Mouse (Mus musculus): ENCODE results near the gene Gpd1l.

The Gpd1l gene

GRCm38 (mm10) chr9:114922209-114922608 is 11.6 kb downstream of the Gpd1l start:
- no peak for TF ChIP-seq CTCF (conservative IDR thresholded peaks at IDR 0.05; ENCODE audit: low read length)
- no peak for TF ChIP-seq POU5F1 (IDR thresholded peaks at IDR 0.05; ENCODE audit: borderline replicate concordance, low read length)
- TF ChIP-seq NANOG (IDR thresholded peaks at IDR 0.05; ENCODE audit: borderline replicate concordance, low read length) = no peak
- Histone ChIP-seq H3K36me3 (ENCODE audit: insufficient read depth, low read length) (peaks cover 8% of the 10 kb centered on the region), H3K4me3 (replicated peaks; ENCODE audit: low read length) (no peak overlapping the region), H3K27me3 (ENCODE audit: insufficient read depth, low read length) (no peaks in the 10 kb centered on the region), H3K9me3 (ENCODE audit: low read length) (peaks cover 6% of the 10 kb centered on the region; the same call in 1 of the 2 replicates), H3K4me1 (replicated peaks; ENCODE audit: low read depth, low read length) (peaks cover 40% of the 10 kb centered on the region)

DNA sequence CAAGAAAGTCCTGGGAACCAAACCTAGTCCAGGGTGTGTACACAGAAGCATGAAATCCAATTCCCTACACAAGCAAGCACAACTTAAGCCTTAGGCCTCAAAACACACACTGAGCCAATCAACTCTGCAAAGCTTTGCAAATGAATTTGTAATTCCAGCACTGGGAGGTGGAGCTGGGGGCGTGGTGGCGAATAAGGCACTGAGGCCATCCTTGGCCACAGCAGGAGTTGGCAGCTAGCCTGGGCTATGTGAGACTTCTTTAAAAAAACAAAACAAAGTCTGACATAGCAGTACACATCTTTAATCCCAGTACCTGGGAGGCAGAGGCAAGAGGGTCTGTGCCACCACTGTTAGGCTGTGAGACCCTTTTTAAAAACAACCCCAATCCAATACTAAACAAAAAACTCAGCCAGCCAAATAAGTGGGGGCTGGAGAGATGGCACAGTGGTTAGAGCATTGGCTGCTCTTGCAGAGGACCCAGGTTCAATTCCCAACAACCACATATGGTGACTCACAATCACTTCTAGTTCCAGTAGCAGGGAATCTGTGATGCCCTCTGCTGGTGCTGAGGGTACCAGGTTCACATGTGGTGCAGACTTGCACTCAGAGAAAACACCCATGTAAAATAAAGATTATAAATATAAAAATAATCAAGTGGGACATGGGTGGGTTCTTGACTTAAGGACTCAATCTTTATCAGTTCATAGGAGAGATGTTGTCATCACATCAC is 12.3 kb downstream of the Gpd1l start:
- H3K4me1 ChIP-seq (replicated peaks; ENCODE audit: low read depth, low read length) = peaks cover 40% of the 10 kb centered on the region
- no peaks in the 10 kb centered on the region for H3K27me3 ChIP-seq (ENCODE audit: insufficient read depth, low read length)
- TF ChIP-seq CTCF (conservative IDR thresholded peaks at IDR 0.05; ENCODE audit: low read length) (no peak; the same call in 1 of the 2 replicates), NANOG (IDR thresholded peaks at IDR 0.05; ENCODE audit: borderline replicate concordance, low read length) (no peak), POU5F1 (IDR thresholded peaks at IDR 0.05; ENCODE audit: borderline replicate concordance, low read length) (no peak)
- no peak overlapping the region for H3K4me3 ChIP-seq (replicated peaks; ENCODE audit: low read length)
- peaks cover 11% of the 10 kb centered on the region for H3K36me3 ChIP-seq (ENCODE audit: insufficient read depth, low read length)
- peaks cover 6% of the 10 kb centered on the region; the same call in 1 of the 2 replicates for H3K9me3 ChIP-seq (ENCODE audit: low read length)

- TF ChIP-seq POU5F1 (IDR thresholded peaks at IDR 0.05; ENCODE audit: borderline replicate concordance, low read length) = no peak
- no peak for TF ChIP-seq NANOG (IDR thresholded peaks at IDR 0.05; ENCODE audit: borderline replicate concordance, low read length)
- no peak for TF ChIP-seq CTCF (conservative IDR thresholded peaks at IDR 0.05; ENCODE audit: low read length)
- Histone ChIP-seq H3K27me3 (ENCODE audit: insufficient read depth, low read length) (no peaks in the 10 kb centered on the region), H3K4me1 (replicated peaks; ENCODE audit: low read depth, low read length) (peaks cover 37% of the 10 kb centered on the region), H3K9me3 (ENCODE audit: low read length) (peaks cover 6% of the 10 kb centered on the region; the same call in 1 of the 2 replicates), H3K36me3 (ENCODE audit: insufficient read depth, low read length) (peaks cover 16% of the 10 kb centered on the region), H3K4me3 (replicated peaks; ENCODE audit: low read length) (no peak overlapping the region)
Observed at GRCm38 (mm10) chr9:114920569-114920968, 13.2 kb downstream of the Gpd1l start.

DNA sequence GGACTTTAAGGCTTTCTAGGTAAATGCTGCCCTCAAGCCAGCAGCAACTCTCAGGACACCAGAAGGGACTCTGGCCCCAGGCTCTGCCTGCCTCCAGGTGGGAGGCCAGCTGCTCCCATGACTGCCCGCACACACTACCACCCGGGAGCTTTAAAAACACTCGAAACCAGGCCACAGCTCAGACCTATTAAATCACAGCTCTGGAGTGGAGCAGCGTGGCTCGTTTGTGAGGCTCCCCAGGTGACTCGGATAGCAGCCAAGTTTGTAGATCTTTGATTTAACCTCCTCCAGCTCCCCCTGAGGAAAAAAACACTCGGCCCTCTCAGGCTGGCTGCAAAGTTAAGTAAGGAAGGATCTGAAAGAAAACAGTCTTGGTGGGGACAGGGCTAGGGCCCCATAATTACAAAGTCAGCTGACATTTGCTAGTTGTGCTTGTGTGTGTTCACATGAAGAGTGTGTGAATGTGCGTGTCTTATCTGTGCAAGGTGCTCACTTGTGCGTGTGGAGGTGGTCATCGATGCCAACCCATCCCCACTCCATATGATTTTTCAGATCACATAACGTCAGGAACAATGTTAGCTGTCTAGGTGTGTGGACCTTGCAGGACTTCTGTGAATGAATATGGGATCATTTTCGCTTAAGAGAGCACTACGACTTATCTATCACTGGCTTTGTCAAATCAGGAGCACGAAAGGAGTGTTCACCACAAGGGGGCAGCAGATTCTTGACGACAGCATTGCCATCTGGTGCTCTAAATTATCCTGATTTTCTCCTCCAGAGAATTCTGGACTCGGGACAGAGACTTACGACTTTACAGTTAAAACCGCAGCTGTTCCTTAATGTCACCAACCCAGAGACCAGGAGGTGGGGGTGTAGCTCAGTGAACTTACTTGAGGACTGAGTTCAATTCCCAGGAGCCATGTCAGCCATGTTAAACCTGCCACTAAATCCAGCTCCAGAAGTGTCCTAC is 20.8 kb downstream of the Gpd1l start:
- Histone ChIP-seq H3K4me3 (replicated peaks; ENCODE audit: low read length) (no peak overlapping the region), H3K27me3 (ENCODE audit: insufficient read depth, low read length) (no peaks in the 10 kb centered on the region), H3K4me1 (replicated peaks; ENCODE audit: low read depth, low read length) (no peaks in the 10 kb centered on the region), H3K9me3 (ENCODE audit: low read length) (no peaks in the 10 kb centered on the region), H3K36me3 (ENCODE audit: insufficient read depth, low read length) (peaks cover 27% of the 10 kb centered on the region)
- TF ChIP-seq CTCF (conservative IDR thresholded peaks at IDR 0.05; ENCODE audit: low read length) = peak; percentile 49
- TF ChIP-seq NANOG (IDR thresholded peaks at IDR 0.05; ENCODE audit: borderline replicate concordance, low read length) = no peak

- H3K4me3 ChIP-seq (replicated peaks; ENCODE audit: low read length) = no peak overlapping the region
- H3K9me3 ChIP-seq (ENCODE audit: low read length) = no peaks in the 10 kb centered on the region
- peaks cover 14% of the 10 kb centered on the region; the same call in 1 of the 2 replicates for H3K36me3 ChIP-seq (ENCODE audit: insufficient read depth, low read length)
- no peaks in the 10 kb centered on the region for H3K4me1 ChIP-seq (replicated peaks; ENCODE audit: low read depth, low read length)
- H3K27me3 ChIP-seq (ENCODE audit: insufficient read depth, low read length) = no peaks in the 10 kb centered on the region
- TF ChIP-seq NANOG (IDR thresholded peaks at IDR 0.05; ENCODE audit: borderline replicate concordance, low read length) (no peak), CTCF (conservative IDR thresholded peaks at IDR 0.05; ENCODE audit: low read length) (no peak), POU5F1 (IDR thresholded peaks at IDR 0.05; ENCODE audit: borderline replicate concordance, low read length) (no peak)
Observed at GRCm38 (mm10) chr9:114907509-114907908, 26.3 kb downstream of the Gpd1l start.

DNA sequence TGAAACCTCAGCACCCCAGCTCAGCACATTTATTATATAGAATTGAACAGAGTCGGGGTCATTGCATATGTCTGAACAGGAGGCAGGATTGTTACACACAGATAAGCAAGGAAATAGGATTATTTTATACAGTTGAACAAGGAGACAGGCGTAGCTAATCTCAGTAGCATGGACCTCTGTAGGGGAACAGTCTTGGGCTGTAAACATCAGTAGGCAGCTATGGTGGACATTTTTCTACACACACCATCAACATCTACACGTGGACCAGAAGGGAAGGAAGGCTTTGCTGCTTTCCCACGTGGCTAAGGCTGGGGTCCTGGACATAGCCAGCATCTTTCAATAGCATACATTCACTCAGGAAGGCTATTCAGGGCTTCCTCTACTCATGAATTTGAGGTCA is 37.9 kb downstream of the Gpd1l start:
- Histone ChIP-seq H3K27me3 (ENCODE audit: insufficient read depth, low read length) (no peaks in the 10 kb centered on the region), H3K4me3 (replicated peaks; ENCODE audit: low read length) (no peak overlapping the region), H3K9me3 (ENCODE audit: low read length) (peaks cover 6% of the 10 kb centered on the region; the same call in 1 of the 2 replicates), H3K36me3 (ENCODE audit: insufficient read depth, low read length) (peaks cover under 1% of the 10 kb centered on the region; the same call in 1 of the 2 replicates), H3K4me1 (replicated peaks; ENCODE audit: low read depth, low read length) (peaks cover 11% of the 10 kb centered on the region; the same call in 1 of the 2 replicates)
- TF ChIP-seq NANOG (IDR thresholded peaks at IDR 0.05; ENCODE audit: borderline replicate concordance, low read length) (no peak), CTCF (conservative IDR thresholded peaks at IDR 0.05; ENCODE audit: low read length) (no peak), POU5F1 (IDR thresholded peaks at IDR 0.05; ENCODE audit: borderline replicate concordance, low read length) (no peak)

DNA sequence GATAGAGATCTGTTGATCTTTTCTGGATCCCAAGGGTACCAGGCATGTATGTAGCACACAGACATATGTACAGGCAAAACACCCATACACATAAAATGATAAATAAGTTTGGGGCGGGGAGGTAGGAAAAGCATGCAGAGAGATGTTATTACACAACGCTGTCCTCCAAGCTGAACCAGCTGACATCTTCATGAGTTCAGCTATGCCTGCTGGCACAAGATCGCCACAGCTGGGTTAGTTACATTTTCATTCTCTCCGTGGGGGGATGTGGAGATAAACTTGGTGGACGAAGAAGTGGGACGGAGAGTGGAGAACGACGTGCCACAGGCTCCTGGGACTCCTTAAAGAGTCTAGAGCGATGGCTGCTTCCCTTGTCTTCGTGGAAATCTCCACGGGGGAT is 40.8 kb downstream of the Gpd1l start:
- Histone ChIP-seq H3K27me3 (ENCODE audit: insufficient read depth, low read length) (no peaks in the 10 kb centered on the region), H3K9me3 (ENCODE audit: low read length) (peaks cover 6% of the 10 kb centered on the region; the same call in 1 of the 2 replicates)

DNA sequence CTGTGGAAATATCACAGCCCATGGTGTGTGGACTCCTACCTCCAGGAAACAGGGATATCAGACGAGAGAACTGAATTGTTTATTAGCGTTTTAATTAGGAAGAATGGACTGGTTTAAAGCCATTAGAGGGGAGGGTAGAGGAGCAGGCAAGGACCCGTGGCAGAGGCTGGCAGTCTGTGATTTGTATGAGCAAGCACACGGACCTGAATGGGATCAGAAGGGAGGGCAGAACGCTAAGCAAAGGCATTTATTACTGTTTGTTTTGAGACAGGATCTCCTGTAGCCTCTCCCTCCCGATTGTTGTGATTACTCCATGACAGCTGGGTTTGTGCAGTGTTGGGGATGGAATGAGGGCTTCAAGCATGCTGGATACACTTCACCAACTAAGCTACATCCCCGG is 43.4 kb downstream of the Gpd1l start:
- Histone ChIP-seq H3K36me3 (ENCODE audit: insufficient read depth, low read length) (no peaks in the 10 kb centered on the region), H3K9me3 (ENCODE audit: low read length) (peaks cover 6% of the 10 kb centered on the region; the same call in 1 of the 2 replicates), H3K4me3 (replicated peaks; ENCODE audit: low read length) (no peak overlapping the region), H3K27me3 (ENCODE audit: insufficient read depth, low read length) (no peaks in the 10 kb centered on the region), H3K4me1 (replicated peaks; ENCODE audit: low read depth, low read length) (peaks cover 11% of the 10 kb centered on the region; the same call in 1 of the 2 replicates)
- no peak for TF ChIP-seq CTCF (conservative IDR thresholded peaks at IDR 0.05; ENCODE audit: low read length)
- no peak for TF ChIP-seq POU5F1 (IDR thresholded peaks at IDR 0.05; ENCODE audit: borderline replicate concordance, low read length)
- TF ChIP-seq NANOG (IDR thresholded peaks at IDR 0.05; ENCODE audit: borderline replicate concordance, low read length) = no peak

More for the DNA sequence above, 40.8 kb downstream of the Gpd1l start:
- Histone ChIP-seq H3K36me3 (ENCODE audit: insufficient read depth, low read length) (no peaks in the 10 kb centered on the region), H3K4me3 (replicated peaks; ENCODE audit: low read length) (no peak overlapping the region), H3K4me1 (replicated peaks; ENCODE audit: low read depth, low read length) (peaks cover 11% of the 10 kb centered on the region; the same call in 1 of the 2 replicates)
- TF ChIP-seq CTCF (conservative IDR thresholded peaks at IDR 0.05; ENCODE audit: low read length) (no peak), NANOG (IDR thresholded peaks at IDR 0.05; ENCODE audit: borderline replicate concordance, low read length) (no peak), POU5F1 (IDR thresholded peaks at IDR 0.05; ENCODE audit: borderline replicate concordance, low read length) (no peak)
